In the genomic region with DNA sequence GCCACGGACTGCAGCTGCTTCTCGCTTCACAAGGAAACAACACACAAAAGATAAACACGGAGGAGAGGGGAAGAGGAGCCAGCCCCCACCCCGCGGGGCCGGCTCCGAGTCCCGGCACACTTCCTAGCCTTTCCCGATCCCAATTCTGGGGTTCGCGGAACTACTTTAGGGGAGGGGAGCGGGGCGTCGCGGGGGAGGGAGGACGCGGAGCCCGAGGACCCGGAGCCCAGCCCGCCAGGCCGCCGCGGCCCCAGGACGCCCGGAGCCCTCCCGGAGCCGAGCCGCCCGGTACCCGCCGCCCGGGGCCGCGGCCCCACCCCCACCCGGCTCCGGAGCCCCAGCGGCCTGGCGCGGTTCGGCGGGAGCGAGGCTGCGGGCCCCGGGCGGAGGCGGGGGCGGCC, we compare ENCODE assay signal across 8 mouse cellular contexts.
DNase-seq lines count a peak whose midpoint lies in the region; ATAC-seq and TF ChIP-seq lines count a peak whose summit lies in the region.

No protein-coding gene starts in this region.

- H3K27me3 ChIP-seq in embryonic facial prominence, embryonic 10.5 days (replicated peaks; ENCODE audit: low read depth, poor library complexity, severe bottlenecking), result no peaks in the 10 kb centered on the region
- H3K27me3 ChIP-seq in heart, adult 2 months (ENCODE audit: control insufficient read depth, insufficient read depth, low read length), result no peaks in the 10 kb centered on the region
- no peaks in the 10 kb centered on the region for H3K27me3 ChIP-seq in kidney, adult 2 months (replicated peaks; ENCODE audit: control insufficient read depth, insufficient read depth, low read length)
- no peaks in the 10 kb centered on the region for H3K27me3 ChIP-seq in midbrain, embryonic 15.5 days (replicated peaks)

- H3K4me2 ChIP-seq in midbrain, embryonic 15.5 days, result peak overlapping the region; percentile 65

- 0 out of 2 replicates have a peak, but pooled peaks have one; percentile 30 for TF ChIP-seq POLR2A in heart, adult 2 months (IDR thresholded peaks at IDR 0.05; ENCODE audit: insufficient read depth, low read depth, low read length)
- TF ChIP-seq POLR2A in kidney, adult 2 months (IDR thresholded peaks at IDR 0.05; ENCODE audit: low read depth, low read length), result no peak

- TF ChIP-seq CTCF in heart, adult 2 months (IDR thresholded peaks at IDR 0.05), result no peak
- TF ChIP-seq CTCF in kidney, adult 2 months (conservative IDR thresholded peaks at IDR 0.05; ENCODE audit: insufficient read depth, insufficient read length, low read depth, low read length), result no peak

- TF ChIP-seq EP300 in heart, adult 2 months (IDR thresholded peaks at IDR 0.05; ENCODE audit: insufficient read depth, low read depth, low read length), result no peak

- peak overlapping the region; percentile 100 for H3K27ac ChIP-seq in embryonic facial prominence, embryonic 10.5 days (replicated peaks)
- peak overlapping the region; percentile 97 for H3K27ac ChIP-seq in heart, adult 2 months
- H3K27ac ChIP-seq in kidney, adult 2 months (ENCODE audit: insufficient read depth, low read depth, low read length), result peak overlapping the region; percentile 99
- H3K27ac ChIP-seq in midbrain, embryonic 15.5 days, result peak overlapping the region; percentile 96

- ATAC-seq in frontal cortex, adult (ENCODE audit: low TSS enrichment), result peak; percentile 51
- peak; percentile 72 for ATAC-seq in midbrain, embryonic 15.5 days (replicated peaks)

- no peaks in the 10 kb centered on the region for H3K9me3 ChIP-seq in embryonic facial prominence, embryonic 10.5 days
- H3K9me3 ChIP-seq in midbrain, embryonic 15.5 days, result no peaks in the 10 kb centered on the region

- intact Hi-C loops in heart, adult 2 months (cut with DNase I), result loop anchor here (2.0 to 10.0 kb wide), 6 partner anchors 37 to 510 kb away; partner anchors contain the start of genes Baz2b, March7 and Tanc1

- H3K79me2 ChIP-seq in heart, adult 2 months (replicated peaks; ENCODE audit: control insufficient read depth, insufficient read depth, low read length), result peaks cover 6% of the 10 kb centered on the region

- H3K4me3 ChIP-seq in embryonic facial prominence, embryonic 10.5 days, result peak overlapping the region; percentile 93
- peak overlapping the region; percentile 71 for H3K4me3 ChIP-seq in heart, adult 2 months
- H3K4me3 ChIP-seq in kidney, adult 2 months (ENCODE audit: insufficient read depth, low read depth, low read length), result peak overlapping the region; percentile 69
- peak overlapping the region; percentile 91 for H3K4me3 ChIP-seq in midbrain, embryonic 15.5 days

- DNase-seq in frontal cortex, adult 2 months (ENCODE audit: extremely low spot score in 1 of 2, low spot score in 1 of 2), result no peak
- peak; percentile 77 for DNase-seq in embryonic facial prominence, embryonic 10.5 days (ENCODE audit: low spot score)
- peak in 1 of 2 experiments; percentile 81 for DNase-seq in heart, adult 2 months
- DNase-seq in kidney, adult 2 months, result peak; percentile 70
- peak; percentile 78 for DNase-seq in liver
- DNase-seq in spleen, postnatal 36 days (ENCODE audit: low spot score in 2 of 2), result peak; percentile 22 to 38

- peak overlapping the region; percentile 100 for H3K9ac ChIP-seq in heart, adult 2 months (ENCODE audit: low read depth, low read length)
- H3K9ac ChIP-seq in midbrain, embryonic 15.5 days, result peak overlapping the region; percentile 91

- WGBS in embryonic facial prominence, embryonic 10.5 days, result 3% methylated on average over 47 of the region's 47 CpGs
- 5% methylated on average over 42 of the region's 47 CpGs for WGBS in heart, adult 2 months
- WGBS in kidney, adult 2 months, result 5% methylated on average over 47 of the region's 47 CpGs
- WGBS in midbrain, embryonic 15.5 days, result 1% methylated on average over 20 of the region's 47 CpGs

- H3K36me3 ChIP-seq in embryonic facial prominence, embryonic 10.5 days (replicated peaks), result no peaks in the 10 kb centered on the region
- H3K36me3 ChIP-seq in heart, adult 2 months (ENCODE audit: control insufficient read depth, insufficient read depth, low read length), result peaks cover 19% of the 10 kb centered on the region
- H3K36me3 ChIP-seq in kidney, adult 2 months (ENCODE audit: control insufficient read depth, insufficient read depth, low read length), result no peaks in the 10 kb centered on the region
- no peaks in the 10 kb centered on the region for H3K36me3 ChIP-seq in midbrain, embryonic 15.5 days (replicated peaks)

- peaks cover 46% of the 10 kb centered on the region for H3K4me1 ChIP-seq in embryonic facial prominence, embryonic 10.5 days
- H3K4me1 ChIP-seq in heart, adult 2 months (ENCODE audit: control insufficient read depth, insufficient read depth, low read length), result peaks cover 10% of the 10 kb centered on the region
- H3K4me1 ChIP-seq in kidney, adult 2 months (ENCODE audit: control insufficient read depth, insufficient read depth, low read length), result peaks cover 10% of the 10 kb centered on the region
- H3K4me1 ChIP-seq in midbrain, embryonic 15.5 days, result peaks cover 31% of the 10 kb centered on the region

Comparison
In these comparisons a context has a peak if more than half of its experiments do, and no peak if none do; other contexts are left out.
1. DNase-seq: peak in embryonic facial prominence, embryonic 10.5 days (single experiment), kidney, adult 2 months (single experiment), liver (single experiment) and spleen, postnatal 36 days (2 of 2); none in frontal cortex, adult 2 months (0 of 2).
2. Peak in every context shown above with its lines, with median percentiles within 50 percentile points of each other: H3K27ac ChIP-seq and H3K4me3 ChIP-seq.